Mouse (Mus musculus) MEL (cell line): ENCODE measurements at regions not wholly inside any gene's neighbourhood (a gene's known extent, or its start where the extent isn't known, plus 50 kb on each side); places are given as distances from the start of the nearest gene placed in this dataset.

Source experiments
- DNase-seq: peaks from one replicate; pipeline ENCODE4 v3.0.0; 2011; ENCODE audit warnings: low read depth, low spot score
- H3K27ac ChIP-seq: 2 replicates; pipeline ENCODE4 v1.5.1; 2012; ENCODE audit warnings: low read depth, mild to moderate bottlenecking, control low read depth, low read length, moderate library complexity; ENCODE audit not compliant: control insufficient read depth
- H3K27me3 ChIP-seq, 2 experiments: fragments of 150-350 bp in 1 of 2; sonication (generic) in 1 of 2; 2 replicates each; pipeline ENCODE4 v1.6.1; 2012; ENCODE audit warnings: low read length in 2 of 2, mild to moderate bottlenecking in 2 of 2, improper control_type of control experiment in 1 of 2, moderate library complexity in 1 of 2; ENCODE audit not compliant: insufficient read depth in 2 of 2, control insufficient read depth in 1 of 2
- H3K36me3 ChIP-seq, 2 experiments: 2 replicates each; pipeline ENCODE4 v1.6.1; 2012 to 2014; ENCODE audit warnings: low read length in 2 of 2, improper control_type of control experiment in 1 of 2, inconsistent platforms in 1 of 2, mild to moderate bottlenecking in 1 of 2; ENCODE audit not compliant: insufficient read depth in 2 of 2, control insufficient read depth in 1 of 2
- H3K4me1 ChIP-seq, 2 experiments: fragments of 150-350 bp in 1 of 2; sonication (generic) in 1 of 2; 2 replicates each; pipeline ENCODE4 v1.6.1; 2012; ENCODE audit warnings: low read length in 2 of 2, improper control_type of control experiment in 1 of 2, mild to moderate bottlenecking in 1 of 2; ENCODE audit not compliant: insufficient read depth in 2 of 2, control insufficient read depth in 1 of 2
- H3K4me3 ChIP-seq, 2 experiments: fragments of 150-350 bp in 1 of 2; sonication (generic) in 1 of 2; 2 replicates each; pipeline ENCODE4 v1.5.1; 2012; ENCODE audit warnings: low read depth in 2 of 2, low read length in 2 of 2, mild to moderate bottlenecking in 2 of 2, moderate library complexity in 2 of 2, control low read depth in 1 of 2, improper control_type of control experiment in 1 of 2; ENCODE audit not compliant: control insufficient read depth in 1 of 2, insufficient read depth in 1 of 2
- H3K79me2 ChIP-seq: 2 replicates; pipeline ENCODE4 v1.6.1; 2012; ENCODE audit warnings: mild to moderate bottlenecking, low read length, moderate library complexity; ENCODE audit not compliant: control insufficient read depth, poor library complexity, insufficient read depth
- H3K9ac ChIP-seq: 2 replicates; pipeline ENCODE4 v1.6.1; 2012; ENCODE audit warnings: low read depth, mild to moderate bottlenecking, control low read depth, low read length, moderate library complexity; ENCODE audit not compliant: control insufficient read depth, poor library complexity, severe bottlenecking
- H3K9me3 ChIP-seq: fragments of 150-350 bp; sonication (generic); replicated peaks from 2 replicates; pipeline ENCODE4 v1.6.1; 2012; ENCODE audit warnings: mild to moderate bottlenecking, low read length, improper control_type of control experiment, moderate library complexity; ENCODE audit not compliant: insufficient read depth
- E2F4 ChIP-seq: IDR thresholded peaks from 2 replicates; pipeline ENCODE4 v1.6.1; 2011; ENCODE audit warnings: low read depth, low read length, improper control_type of control experiment, borderline replicate concordance
- ELF1 ChIP-seq: IDR thresholded peaks from 2 replicates; pipeline ENCODE4 v1.6.1; 2014; ENCODE audit warnings: low read depth, mild to moderate bottlenecking, inconsistent platforms, low read length, improper control_type of control experiment, moderate library complexity
- ETS1 ChIP-seq: IDR thresholded peaks from 2 replicates; pipeline ENCODE4 v1.6.1; 2012; ENCODE audit warnings: low read depth, mild to moderate bottlenecking, inconsistent platforms, low read length, improper control_type of control experiment, moderate library complexity
- GABPA ChIP-seq: IDR thresholded peaks from 2 replicates; pipeline ENCODE4 v1.6.1; 2012; ENCODE audit warnings: low read depth, mild to moderate bottlenecking, inconsistent platforms, low read length, improper control_type of control experiment, moderate library complexity
- HCFC1 ChIP-seq: IDR thresholded peaks from 2 replicates; pipeline ENCODE4 v1.6.1; 2012; ENCODE audit warnings: low read depth, mild to moderate bottlenecking, inconsistent platforms, low read length, improper control_type of control experiment, moderate library complexity
- JUND ChIP-seq: IDR thresholded peaks from 2 replicates; pipeline ENCODE4 v1.6.1; 2011; ENCODE audit warnings: low read depth, mild to moderate bottlenecking, improper control_type of control experiment, low read length
- MAFK ChIP-seq: IDR thresholded peaks from 2 replicates; pipeline ENCODE4 v1.6.1; 2011; ENCODE audit warnings: low read depth, mild to moderate bottlenecking, low read length, improper control_type of control experiment, borderline replicate concordance
- MAX ChIP-seq: IDR thresholded peaks from 2 replicates; pipeline ENCODE4 v1.6.1; 2011; ENCODE audit warnings: low read length, improper control_type of control experiment
- MAZ ChIP-seq: IDR thresholded peaks from 2 replicates; pipeline ENCODE4 v1.6.1; 2012; ENCODE audit warnings: low read depth, mild to moderate bottlenecking, inconsistent platforms, low read length, improper control_type of control experiment
- MYB ChIP-seq: IDR thresholded peaks from 2 replicates; pipeline ENCODE4 v1.6.1; 2011; ENCODE audit warnings: mild to moderate bottlenecking, low read depth, low read length, improper control_type of control experiment
- MYC ChIP-seq: IDR thresholded peaks from 2 replicates; pipeline ENCODE4 v1.6.1; 2011; ENCODE audit warnings: low read depth, mild to moderate bottlenecking, low read length, improper control_type of control experiment, moderate library complexity
- POLR2A ChIP-seq, 2 experiments: IDR thresholded peaks; 2 replicates each; pipeline ENCODE4 v1.6.1; 2011 to 2012; ENCODE audit warnings: low read length in 2 of 2, mild to moderate bottlenecking in 2 of 2, control low read depth in 1 of 2, improper control_type of control experiment in 1 of 2, low read depth in 1 of 2, moderate library complexity in 1 of 2; ENCODE audit not compliant: control insufficient read depth in 1 of 2, insufficient read depth in 1 of 2, poor library complexity in 1 of 2
- POLR2AphosphoS2 ChIP-seq: IDR thresholded peaks from 2 replicates; pipeline ENCODE4 v1.6.1; 2011; ENCODE audit warnings: low read length, improper control_type of control experiment
- RCOR1 ChIP-seq: IDR thresholded peaks from 2 replicates; pipeline ENCODE4 v1.6.1; 2012; ENCODE audit warnings: low read depth, mild to moderate bottlenecking, inconsistent platforms, low read length, improper control_type of control experiment
- SMC3 ChIP-seq: IDR thresholded peaks from 2 replicates; pipeline ENCODE4 v1.6.1; 2011; ENCODE audit warnings: low read depth, low read length, improper control_type of control experiment
- UBTF ChIP-seq: IDR thresholded peaks from 2 replicates; pipeline ENCODE4 v1.6.1; 2012; ENCODE audit warnings: low read depth, mild to moderate bottlenecking, inconsistent platforms, low read length, improper control_type of control experiment, moderate library complexity, borderline replicate concordance; ENCODE audit not compliant: insufficient read depth
- USF1 ChIP-seq: IDR thresholded peaks from 2 replicates; pipeline ENCODE4 v1.6.1; 2014; ENCODE audit warnings: low read depth, mild to moderate bottlenecking, inconsistent platforms, low read length, improper control_type of control experiment, moderate library complexity
- USF2 ChIP-seq, 2 experiments: IDR thresholded peaks; 2 replicates each; pipeline ENCODE4 v1.6.1; 2011 to 2012; ENCODE audit warnings: improper control_type of control experiment in 2 of 2, low read length in 2 of 2, borderline replicate concordance in 1 of 2, inconsistent platforms in 1 of 2, low read depth in 1 of 2, mild to moderate bottlenecking in 1 of 2; ENCODE audit not compliant: insufficient read depth in 1 of 2
- ZKSCAN1 ChIP-seq: IDR thresholded peaks from 2 replicates; pipeline ENCODE4 v1.6.1; 2012; ENCODE audit warnings: low read depth, mild to moderate bottlenecking, inconsistent platforms, low read length, improper control_type of control experiment, moderate library complexity
- ZMIZ1 ChIP-seq: IDR thresholded peaks from 2 replicates; pipeline ENCODE4 v1.6.1; 2012; ENCODE audit warnings: low read depth, mild to moderate bottlenecking, inconsistent platforms, low read length, improper control_type of control experiment, moderate library complexity

DNA sequence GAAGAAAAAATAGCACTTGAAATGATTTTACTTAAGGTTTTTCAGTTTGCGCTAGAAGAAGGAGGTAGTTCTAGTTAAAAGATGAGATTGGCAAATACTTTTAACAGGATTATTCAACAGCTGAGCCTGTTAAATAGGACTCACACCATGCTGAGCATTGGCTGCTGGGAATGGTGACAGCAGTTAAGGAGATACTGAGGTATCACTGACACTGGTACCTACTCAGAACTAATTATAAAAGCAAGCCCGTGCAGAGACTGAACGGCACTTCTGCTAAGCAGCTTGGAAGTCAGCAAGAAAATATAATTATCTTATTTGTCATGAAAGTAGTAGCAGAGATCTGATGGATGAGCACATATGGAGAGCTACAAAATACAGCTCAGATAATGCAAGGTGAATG, 163.5 kb upstream of the Npsr1 start:
- Histone ChIP-seq H3K79me2 (no peaks in the 10 kb centered on the region), H3K27me3 (no peaks in the 10 kb centered on the region), H3K27ac (no peak overlapping the region), H3K4me1 (no peaks in the 10 kb centered on the region), H3K9me3 (no peaks in the 10 kb centered on the region), H3K36me3 (no peaks in the 10 kb centered on the region), H3K4me3 (no peak overlapping the region), H3K9ac (no peak overlapping the region)
- TF ChIP-seq SMC3 (no peak), ZMIZ1 (no peak), ELF1 (no peak), HCFC1 (no peak), UBTF (no peak), ZKSCAN1 (no peak), MYC (no peak), POLR2AphosphoS2 (no peak), RCOR1 (no peak), JUND (no peak), MAZ (no peak), MYB (no peak), MAFK (no peak), ETS1 (no peak), USF1 (no peak), GABPA (no peak)
- DNase-seq: no peak

DNA sequence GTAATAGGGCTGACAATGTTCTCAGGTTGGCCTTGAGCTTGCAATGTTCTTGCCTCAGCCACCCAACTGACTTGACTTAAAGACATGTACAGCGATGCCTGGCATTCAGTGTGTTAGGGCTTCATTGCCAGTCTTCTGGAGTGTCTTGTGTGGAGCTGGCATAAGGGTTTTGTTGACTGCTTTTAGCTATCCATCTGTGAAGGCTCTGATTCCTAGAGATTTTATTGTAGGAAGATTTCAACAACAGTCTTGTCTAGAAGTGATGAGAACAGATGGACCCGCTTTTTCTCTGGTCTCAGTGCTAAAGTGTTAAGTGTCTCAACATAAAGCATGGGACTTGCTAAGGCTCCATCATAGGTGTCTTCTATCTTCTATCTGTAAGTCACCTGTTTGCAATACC, 145.3 kb upstream of the Npsr1 start:
- no peak overlapping the region for H3K4me3 ChIP-seq
- TF ChIP-seq E2F4: no peak
- TF ChIP-seq POLR2A (IDR thresholded peaks at IDR 0.05; ENCODE audit: control insufficient read depth in 1 of 2, insufficient read depth in 1 of 2, low read depth in 1 of 2, low read length in 2 of 2, poor library complexity in 1 of 2): no peak
- TF ChIP-seq MAX: no peak
- no peak for TF ChIP-seq USF2 (IDR thresholded peaks at IDR 0.05; ENCODE audit: borderline replicate concordance in 1 of 2, insufficient read depth in 1 of 2, low read depth in 1 of 2, low read length in 2 of 2)
- no peaks in the 10 kb centered on the region for H3K27me3 ChIP-seq
- no peak overlapping the region for H3K9ac ChIP-seq
- no peaks in the 10 kb centered on the region for H3K4me1 ChIP-seq
- H3K36me3 ChIP-seq: no peaks in the 10 kb centered on the region
- H3K27ac ChIP-seq: no peak overlapping the region
- H3K79me2 ChIP-seq: no peaks in the 10 kb centered on the region
- H3K9me3 ChIP-seq: no peaks in the 10 kb centered on the region
- no peak for DNase-seq
